Comparison of ENCODE assay signal across 8 mouse cellular contexts in genomic region chr17:8051247-8051646, GRCm38 (mm10).
DNase-seq lines count a peak whose midpoint lies in the region; ATAC-seq and TF ChIP-seq lines count a peak whose summit lies in the region.
"Not testable (repeated sequence)": the region's sequence is repeated elsewhere in the genome, so short reads cannot be mapped to it uniquely, and the experiment has no call there.

No protein-coding gene starts in this region.

- H3K36me3 ChIP-seq in embryonic facial prominence, embryonic 11.5 days (replicated peaks; ENCODE audit: control insufficient read depth, insufficient read depth, low read depth, low read length); kidney, adult 2 months (ENCODE audit: control insufficient read depth, insufficient read depth, low read length); midbrain, postnatal 0 days (ENCODE audit: insufficient read depth, low read length): not testable (repeated sequence)

- TF ChIP-seq CTCF in kidney, adult 2 months (conservative IDR thresholded peaks at IDR 0.05; ENCODE audit: insufficient read depth, insufficient read length, low read depth, low read length), result peak; percentile 50
- peak; percentile 71 for TF ChIP-seq CTCF in midbrain, postnatal 0 days (IDR thresholded peaks at IDR 0.05)

- H3K9me3 ChIP-seq in embryonic facial prominence, embryonic 11.5 days (replicated peaks; ENCODE audit: control insufficient read depth, low read length); midbrain, postnatal 0 days (ENCODE audit: low read length): not testable (repeated sequence)

- not testable (repeated sequence) for TF ChIP-seq POLR2A in kidney, adult 2 months (IDR thresholded peaks at IDR 0.05; ENCODE audit: low read depth, low read length)

- not testable (repeated sequence) for ATAC-seq in embryonic facial prominence, embryonic 11.5 days (replicated peaks; ENCODE audit: insufficient number of reproducible peaks, low FRiP score, low TSS enrichment, low read depth)
- ATAC-seq in midbrain, postnatal 0 days (ENCODE audit: low FRiP score), result peak; percentile 47; the same call in 1 of the 2 replicates

- WGBS in embryonic facial prominence, embryonic 11.5 days, result 32% methylated on average over 3 of the region's 3 CpGs
- 20% methylated on average over 3 of the region's 3 CpGs for WGBS in kidney, adult 2 months
- WGBS in midbrain, postnatal 0 days, result 16% methylated on average over 3 of the region's 3 CpGs

- not testable (repeated sequence) for H3K4me1 ChIP-seq in embryonic facial prominence, embryonic 11.5 days (ENCODE audit: control insufficient read depth, insufficient read depth, low read length); kidney, adult 2 months (ENCODE audit: control insufficient read depth, insufficient read depth, low read length); midbrain, postnatal 0 days (ENCODE audit: insufficient read depth, low read length)

- H3K4me3 ChIP-seq in embryonic facial prominence, embryonic 11.5 days (ENCODE audit: low read depth, low read length); kidney, adult 2 months (ENCODE audit: insufficient read depth, low read depth, low read length); midbrain, postnatal 0 days (ENCODE audit: low read depth, low read length): not testable (repeated sequence)

- H3K9ac ChIP-seq in embryonic facial prominence, embryonic 11.5 days (replicated peaks; ENCODE audit: low read length); midbrain, postnatal 0 days (replicated peaks; ENCODE audit: low read length, poor library complexity, severe bottlenecking): not testable (repeated sequence)

- H3K27me3 ChIP-seq in embryonic facial prominence, embryonic 11.5 days (ENCODE audit: control insufficient read depth, insufficient read depth, low read length); kidney, adult 2 months (replicated peaks; ENCODE audit: control insufficient read depth, insufficient read depth, low read length); midbrain, postnatal 0 days (ENCODE audit: insufficient read depth, low read length): not testable (repeated sequence)

- not testable (repeated sequence) for H3K27ac ChIP-seq in embryonic facial prominence, embryonic 11.5 days (replicated peaks; ENCODE audit: low read depth, low read length); kidney, adult 2 months (ENCODE audit: insufficient read depth, low read depth, low read length); midbrain, postnatal 0 days (ENCODE audit: low read depth, low read length)

- not testable (repeated sequence) for H3K4me2 ChIP-seq in embryonic facial prominence, embryonic 11.5 days (ENCODE audit: low read depth, low read length); midbrain, postnatal 0 days (ENCODE audit: low read depth, low read length, poor library complexity, severe bottlenecking)

- intact Hi-C loops in left cerebral cortex, postnatal 4 days (cut with DNase I), result not testable (repeated sequence)

- DNase-seq in 3T3-L1 (ENCODE audit: low read depth, low spot score), result peak; percentile 61
- peak; percentile 67 for DNase-seq in adrenal gland, postnatal 25 days
- peak; percentile 52 for DNase-seq in embryonic facial prominence, embryonic 11.5 days (ENCODE audit: low spot score)
- peak; percentile 94 for DNase-seq in heart, adult 11 months
- peak; percentile 83 for DNase-seq in kidney, adult 2 months
- DNase-seq in left cerebral cortex, postnatal 4 days, result peak; percentile 80
- DNase-seq in midbrain, postnatal 0 days (ENCODE audit: low spot score), result peak; percentile 49
- peak; percentile 38 to 65 for DNase-seq in spleen, postnatal 14 days (ENCODE audit: low spot score in 2 of 2)
